Mouse (Mus musculus) monocyte, adult 5-6 weeks (primary cell): Measurements from ENCODE around the gene Itga3. TPM values are rescaled to one million over a fixed set of nuclear protein-coding genes. Genes with fewer than 3 reads are reported as not detected.

Experiments used
- ATAC-seq: fragments of 153-309, 156-312 bp; replicated peaks from 2 replicates; pipeline ENCODE4 v1.8.0; 2017; ENCODE audit warnings: mild to moderate bottlenecking; ENCODE audit not compliant: low TSS enrichment, insufficient number of reproducible peaks, severe bottlenecking, poor library complexity, low FRiP score
- total RNA-seq: library from RNA; stranded (forward); fragments of 200-1000, 200-491, 200-594 nt; gene quantifications from 3 replicates; pipeline ENCODE4 v1.2.3, GENCODE M21; 2017

Gene Itga3
- total RNA-seq, 1 experiment from 2014 or later, result 1.2 TPM

GRCm38 (mm10) chr11:94996101-94996500 lies 80.5 kb downstream of the Itga3 start:
- ATAC-seq, result no peak

- ATAC-seq, result no peak
These were observed 81.4 kb downstream of the Itga3 start for GRCm38 (mm10) chr11:94994947-94995772.

Other genes starting within 250 kb of the Itga3 start
- gene Col1a1, start 140.6 kb downstream of the Itga3 start, total RNA-seq, result not detected in 3 replicates
- gene Hils1, start 109.2 kb downstream of the Itga3 start, total RNA-seq, result 2.5 TPM in 1 of 3 replicates, not detected in the others
- not detected in 3 replicates for gene Sgca, start 100.5 kb downstream of the Itga3 start, total RNA-seq
- gene Ppp1r9b, start 85.8 kb downstream of the Itga3 start, total RNA-seq, result 127 to 216 TPM (median 141 TPM) in 3 replicates
- gene Samd14, start 66.9 kb downstream of the Itga3 start, total RNA-seq, result 0.38 to 1.5 TPM in 2 of 3 replicates, not detected in the other
- 2.8 to 14.5 TPM (median 4.8 TPM) in 3 replicates for gene Pdk2, start 35.4 kb downstream of the Itga3 start, total RNA-seq
- not detected in 3 replicates for gene Dlx3, start 43.3 kb upstream of the Itga3 start, total RNA-seq
- not detected in 3 replicates for gene Dlx4, start 69.5 kb upstream of the Itga3 start, total RNA-seq
- gene Tac4, start 184.7 kb upstream of the Itga3 start, total RNA-seq, result 0.87 TPM in 1 of 3 replicates, not detected in the others
- gene Kat7, start 233.4 kb upstream of the Itga3 start, total RNA-seq, result 72.7 to 88.8 TPM (median 87.7 TPM) in 3 replicates